Mouse (Mus musculus) bone marrow macrophage, adult 2 months (primary cell): ENCODE data around the gene Ksr1.

Source experiments
- CTCF ChIP-seq: IDR thresholded peaks from 2 replicates; pipeline ENCODE4 v1.5.1; 2012; ENCODE audit warnings: low read depth, mild to moderate bottlenecking, low read length, moderate library complexity
- POLR2A ChIP-seq: IDR thresholded peaks from 2 replicates; pipeline ENCODE4 v1.6.1; 2012; ENCODE audit warnings: mild to moderate bottlenecking, low read depth, low read length, borderline replicate concordance

- no peak for TF ChIP-seq CTCF
- no peak for TF ChIP-seq POLR2A
Measured at GRCm38 (mm10) chr11:79008891-79009290, 137.3 kb downstream of the Ksr1 start.
